Mouse (Mus musculus): ENCODE measurements around the gene Rpap3. TPM values are rescaled to one million over a fixed set of nuclear protein-coding genes. Genes with fewer than 3 reads are reported as not detected.

The Rpap3 gene
- total RNA-seq, 2 experiments from 2014 or later = 32.0 to 33.7 TPM

- DNase-seq (ENCODE audit: low spot score in 2 of 2) = no peak
These were observed 25.5 kb upstream of the Rpap3 start, which contains the start of gene Endou for GRCm38 (mm10) chr15:97731111-97731510. Gene Endou (minus strand): TSS chr15:97731339.

- no peak for DNase-seq (ENCODE audit: low spot score in 2 of 2)
These were observed 24.7 kb upstream of the Rpap3 start for GRCm38 (mm10) chr15:97730365-97730764.

- DNase-seq (ENCODE audit: low spot score in 2 of 2) = peak in 1 of 2 experiments; percentile 52
These were observed 23.2 kb upstream of the Rpap3 start for GRCm38 (mm10) chr15:97728804-97729203.

GRCm38 (mm10) chr15:97728394-97728793 is 22.8 kb upstream of the Rpap3 start:
- no peak for DNase-seq (ENCODE audit: low spot score in 2 of 2)

- no peak for DNase-seq (ENCODE audit: low spot score in 2 of 2)
These were observed 21.9 kb upstream of the Rpap3 start for GRCm38 (mm10) chr15:97727520-97727919.

GRCm38 (mm10) chr15:97727048-97727447 is 21.4 kb upstream of the Rpap3 start:
- no peak for DNase-seq (ENCODE audit: low spot score in 2 of 2)

GRCm38 (mm10) chr15:97726310-97726709 is 20.7 kb upstream of the Rpap3 start:
- no peak for DNase-seq (ENCODE audit: low spot score in 2 of 2)

- no peak for DNase-seq (ENCODE audit: low spot score in 2 of 2)
These were observed 19.7 kb upstream of the Rpap3 start for GRCm38 (mm10) chr15:97725198-97725785.

GRCm38 (mm10) chr15:97724346-97725197 is 18.9 kb upstream of the Rpap3 start:
- DNase-seq (ENCODE audit: low spot score in 2 of 2) = peak in 1 of 2 experiments; percentile 39

GRCm38 (mm10) chr15:97723536-97724345 is 18.1 kb upstream of the Rpap3 start:
- peak in 1 of 2 experiments; percentile 43 for DNase-seq (ENCODE audit: low spot score in 2 of 2)

- no peak for DNase-seq (ENCODE audit: low spot score in 2 of 2)
These were observed 15.5 kb upstream of the Rpap3 start for GRCm38 (mm10) chr15:97721008-97721701.

GRCm38 (mm10) chr15:97720026-97720675 is 14.5 kb upstream of the Rpap3 start:
- no peak for DNase-seq (ENCODE audit: low spot score in 2 of 2)

- DNase-seq (ENCODE audit: low spot score in 2 of 2) = no peak
These were observed 13.9 kb upstream of the Rpap3 start for GRCm38 (mm10) chr15:97719494-97719893.

- no peak for DNase-seq (ENCODE audit: low spot score in 2 of 2)
These were observed 13.0 kb upstream of the Rpap3 start for GRCm38 (mm10) chr15:97718535-97719155.

- peak; percentile 57 to 72 for DNase-seq (ENCODE audit: low spot score in 2 of 2)
These were observed 12.4 kb upstream of the Rpap3 start for GRCm38 (mm10) chr15:97717861-97718534.

GRCm38 (mm10) chr15:97716782-97717181 is 11.2 kb upstream of the Rpap3 start:
- no peak for DNase-seq (ENCODE audit: low spot score in 2 of 2)

- DNase-seq (ENCODE audit: low spot score in 2 of 2) = no peak
These were observed 10.1 kb upstream of the Rpap3 start for GRCm38 (mm10) chr15:97715734-97716133.

- no peak for DNase-seq (ENCODE audit: low spot score in 2 of 2)
These were observed 9.5 kb upstream of the Rpap3 start for GRCm38 (mm10) chr15:97715083-97715482.

GRCm38 (mm10) chr15:97712546-97712945 is 6.9 kb upstream of the Rpap3 start:
- DNase-seq (ENCODE audit: low spot score in 2 of 2) = no peak

All from layer of hippocampus, postnatal 10 days (tissue).